10 mouse cellular contexts compared by ENCODE assay signal in the genomic region with DNA sequence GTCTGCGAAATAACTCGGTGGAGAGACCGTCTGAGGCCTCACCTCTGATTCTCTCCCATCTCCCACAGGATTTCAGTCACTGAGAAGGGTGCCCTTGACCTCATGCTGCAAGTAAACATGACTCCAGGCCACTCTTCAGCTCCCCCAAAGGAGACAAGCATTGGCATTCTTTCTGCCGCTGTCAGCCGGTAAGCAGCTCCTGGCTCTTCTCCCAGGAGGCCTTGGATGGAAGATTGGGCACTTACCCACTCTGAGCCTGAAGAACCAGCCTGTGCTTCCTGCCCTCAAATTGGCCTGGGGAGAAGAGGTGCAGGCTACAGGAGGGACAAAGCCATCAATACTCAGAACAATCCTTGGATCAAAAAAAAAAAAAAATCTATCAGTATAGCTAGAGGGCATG. TPM values are rescaled to one million over a fixed set of nuclear protein-coding genes. Genes with fewer than 3 reads are reported as not detected.
DNase-seq lines count a peak whose midpoint lies in the region.
"Had no signal": no experiment of that assay in that cellular context is flagged by ENCODE, and none has a peak within 500 bp of the region (broad histone marks: within the 10 kb centered on the region; RNA-seq: fewer than 3 reads in every experiment).

No protein-coding gene starts in this region.

- DNase-seq in cerebellum, postnatal 10 days, result peak; percentile 57 to 67
- DNase-seq in cerebellum, adult 11 months, result no peak
- peak; percentile 19 to 44 for DNase-seq in heart, adult 9 months (ENCODE audit: low spot score in 2 of 2)
- DNase-seq in heart, postnatal 25 days (ENCODE audit: low spot score), result no peak
- DNase-seq in ovary, postnatal 36 days (ENCODE audit: low spot score), result peak; percentile 13
- DNase-seq in ovary, postnatal 10 days (ENCODE audit: low spot score), result no peak
- DNase-seq in heart, postnatal 14 days, result peak; percentile 18 to 45
- DNase-seq in thymus, postnatal 4 days, result no peak
- DNase-seq: lung, postnatal 4 days had no signal

- intact Hi-C loops in heart, postnatal 25 days (cut with DNase I), result no loop called here
- intact Hi-C loops in heart, postnatal 14 days (cut with DNase I), result no loop called here

RNA-seq across cellular contexts. Expression of gene Pm20d1, which starts 5.5 kb away (rescaled TPM):
- 1 to 10 TPM; 3.1 to 5.1 TPM for total RNA-seq in heart, postnatal 25 days (2021)
- 1 to 10 TPM; 4.4 TPM for total RNA-seq in heart, postnatal 14 days (2021)

RNA-seq across cellular contexts. Expression of gene Slc41a1, which starts 24.6 kb away (rescaled TPM):
- total RNA-seq in heart, postnatal 25 days (2021), result 10 to 100 TPM; 52.4 to 61.4 TPM
- total RNA-seq in heart, postnatal 14 days (2021), result 10 to 100 TPM; 35.7 to 49.1 TPM

RNA-seq across cellular contexts. Expression of gene Slc26a9, which starts 58.8 kb away (rescaled TPM):
- not detected for total RNA-seq in heart, postnatal 25 days (2021)
- total RNA-seq in heart, postnatal 14 days (2021), result not detected
- total RNA-seq: adrenal gland, postnatal 36 days had no signal

Comparison
In these comparisons a context has a peak if more than half of its experiments do, and no peak if none do; other contexts are left out.
1. DNase-seq: peak in cerebellum, postnatal 10 days (2 of 2), heart, adult 9 months (2 of 2), ovary, postnatal 36 days (single experiment) and heart, postnatal 14 days (2 of 2); none in cerebellum, adult 11 months (single experiment), heart, postnatal 25 days (single experiment), ovary, postnatal 10 days (single experiment) and thymus, postnatal 4 days (single experiment).